Mouse (Mus musculus) stomach, embryonic 15.5 days (tissue): ENCODE measurements around the gene Depp1. TPM values are rescaled to one million over a fixed set of nuclear protein-coding genes. Genes with fewer than 3 reads are reported as not detected.

Experiments
- ATAC-seq: fragments of 200-750 bp; cut with Nextera tagmentation; 2 replicates; pipeline ENCODE4 v1.8.0; 2017; ENCODE audit warnings: low read depth, moderate number of reproducible peaks, moderate TSS enrichment; ENCODE audit not compliant: insufficient read depth, low FRiP score
- H3K27ac ChIP-seq: fragments of 300-500 bp; sonication (generic); 2 replicates; pipeline ENCODE4 v1.5.1; 2015; ENCODE audit warnings: mild to moderate bottlenecking, inconsistent platforms
- H3K27me3 ChIP-seq: fragments of 300-500 bp; sonication (generic); replicated peaks from 2 replicates; pipeline ENCODE4 v1.6.1; 2015; ENCODE audit warnings: inconsistent platforms
- H3K36me3 ChIP-seq: fragments of 300-500 bp; sonication (generic); 2 replicates; pipeline ENCODE4 v1.6.1; 2015; ENCODE audit warnings: inconsistent platforms
- H3K4me1 ChIP-seq: fragments of 300-500 bp; sonication (generic); 2 replicates; pipeline ENCODE4 v1.6.1; 2015; ENCODE audit warnings: inconsistent platforms
- H3K4me2 ChIP-seq: fragments of 300-500 bp; sonication (generic); 2 replicates; pipeline ENCODE4 v1.6.1; 2015; ENCODE audit warnings: mild to moderate bottlenecking, inconsistent platforms
- H3K4me3 ChIP-seq: fragments of 300-500 bp; sonication (generic); replicated peaks from 2 replicates; pipeline ENCODE4 v1.5.1; 2015; ENCODE audit warnings: inconsistent platforms
- H3K9ac ChIP-seq: fragments of 300-500 bp; sonication (generic); 2 replicates; pipeline ENCODE4 v1.6.1; 2015; ENCODE audit warnings: inconsistent platforms
- H3K9me3 ChIP-seq: fragments of 300-500 bp; sonication (generic); 2 replicates; pipeline ENCODE4 v1.6.1; 2016; ENCODE audit warnings: inconsistent platforms
- WGBS: fragments of 180-500 bp; shearing (Covaris S2); methylation state at CpG from one replicate; pipeline ENCODE4 v1.1.7; 2015; 5-methylcytosine and 5-hydroxymethylcytosine counted together
- microRNA-seq: library from miRNA; unstranded; fragments of <30 nt; microRNA quantifications from one replicate; pipeline ENCODE4, GENCODE M21; 2016
- polyA plus RNA-seq: library from polyadenylated mRNA; unstranded; fragments of >200 nt; fragmentation: Nextera tagmentation; extraction: Ambion mirVana; gene quantifications from 2 replicates; pipeline ENCODE4 v1.2.1, GENCODE M21; 2015

Depp1 gene
- polyA plus RNA-seq, 1 experiment from 2014 or later = 32.2 TPM

GRCm38 (mm10) chr6:116697413-116697812, 47.0 kb downstream of the Depp1 start:
- Histone ChIP-seq H3K36me3 (no peaks in the 10 kb centered on the region), H3K4me3 (no peak overlapping the region), H3K27ac (no peak overlapping the region), H3K4me1 (no peaks in the 10 kb centered on the region), H3K9me3 (no peaks in the 10 kb centered on the region), H3K27me3 (no peaks in the 10 kb centered on the region), H3K4me2 (no peak overlapping the region), H3K9ac (no peak overlapping the region)
- 36% methylated on average over 2 of the region's 2 CpGs for WGBS
- ATAC-seq = no peak

- Histone ChIP-seq H3K4me2 (no peak overlapping the region), H3K27me3 (no peaks in the 10 kb centered on the region), H3K9me3 (no peaks in the 10 kb centered on the region), H3K4me3 (no peak overlapping the region), H3K9ac (no peak overlapping the region), H3K4me1 (no peaks in the 10 kb centered on the region), H3K27ac (no peak overlapping the region), H3K36me3 (no peaks in the 10 kb centered on the region)
- no peak for ATAC-seq
- 89% methylated on average over 4 of the region's 4 CpGs for WGBS
These were observed 47.6 kb downstream of the Depp1 start for GRCm38 (mm10) chr6:116697896-116698425.

GRCm38 (mm10) chr6:116700821-116701220, 50.4 kb downstream of the Depp1 start:
- H3K4me2 ChIP-seq = no peak overlapping the region
- no peak overlapping the region for H3K27ac ChIP-seq
- no peaks in the 10 kb centered on the region for H3K4me1 ChIP-seq
- no peaks in the 10 kb centered on the region for H3K9me3 ChIP-seq
- ATAC-seq = no peak
- no peak overlapping the region for H3K9ac ChIP-seq
- no peak overlapping the region for H3K4me3 ChIP-seq
- H3K36me3 ChIP-seq = no peaks in the 10 kb centered on the region
- H3K27me3 ChIP-seq = no peaks in the 10 kb centered on the region

Small RNAs within 50 kb of the gene (microRNA-seq; reads per million reads assigned to microRNA genes)
- not detected for gene Mir7043

Other genes starting within 250 kb of the Depp1 start
- 5.0 and 6.4 TPM in 2 replicates for gene Alox5, start 189.4 kb upstream of the Depp1 start, polyA plus RNA-seq
- not detected in 2 replicates for gene Olfr211, start 161.5 kb upstream of the Depp1 start, polyA plus RNA-seq
- gene Olfr212, start 144.1 kb upstream of the Depp1 start, polyA plus RNA-seq = not detected in 2 replicates
- not detected in 2 replicates for gene Olfr213, start 112.2 kb upstream of the Depp1 start, polyA plus RNA-seq
- 0.35 and 2.5 TPM in 2 replicates for gene Gm5580, start 99.5 kb upstream of the Depp1 start, polyA plus RNA-seq
- not detected in 2 replicates for gene Olfr214, start 96.4 kb upstream of the Depp1 start, polyA plus RNA-seq
- gene Olfr215, start 66.4 kb upstream of the Depp1 start, polyA plus RNA-seq = not detected in 2 replicates
- 132 and 135 TPM in 2 replicates for gene Zfp422, start 21.6 kb upstream of the Depp1 start, polyA plus RNA-seq
- 10.1 and 10.6 TPM in 2 replicates for gene Rassf4, start 23.3 kb downstream of the Depp1 start, polyA plus RNA-seq
- gene Tmem72, start 66.3 kb downstream of the Depp1 start, polyA plus RNA-seq = 0.05 and 0.06 TPM in 2 replicates